Mouse (Mus musculus) kidney, postnatal 0 days (tissue): Measurements from ENCODE around the gene Fgfr2. TPM values are rescaled to one million over a fixed set of nuclear protein-coding genes. Genes with fewer than 3 reads are reported as not detected.

Experiments
- ATAC-seq: fragments of 200-750 bp; cut with Nextera tagmentation; replicated peaks from 2 replicates; pipeline ENCODE4 v1.8.0; 2017; ENCODE audit warnings: low read depth, moderate number of reproducible peaks, moderate TSS enrichment, moderate library complexity; ENCODE audit not compliant: low FRiP score
- DNase-seq: peaks from one replicate; pipeline ENCODE4 v3.0.0-alpha.2; 2016; ENCODE audit warnings: low spot score
- H3K27ac ChIP-seq: fragments of 300-500 bp; sonication (generic); 2 replicates; pipeline ENCODE4 v1.5.1; 2014; ENCODE audit warnings: mild to moderate bottlenecking
- H3K27me3 ChIP-seq: fragments of 300-500 bp; sonication (generic); 2 replicates; pipeline ENCODE4 v1.6.1; 2014; ENCODE audit warnings: low read length, mixed read lengths; ENCODE audit not compliant: insufficient read depth
- H3K36me3 ChIP-seq: fragments of 300-500 bp; sonication (generic); 2 replicates; pipeline ENCODE4 v1.6.1; 2014; ENCODE audit warnings: low read length, mixed read lengths; ENCODE audit not compliant: insufficient read depth
- H3K4me1 ChIP-seq: fragments of 300-500 bp; sonication (generic); replicated peaks from 2 replicates; pipeline ENCODE4 v1.6.1; 2014; ENCODE audit warnings: antibody characterized with exemption, low read length, mixed read lengths; ENCODE audit not compliant: insufficient read depth
- H3K4me2 ChIP-seq: fragments of 300-500 bp; sonication (generic); 2 replicates; pipeline ENCODE4 v1.6.1; 2014; ENCODE audit warnings: mild to moderate bottlenecking, low read length, moderate library complexity, mixed read lengths
- H3K4me3 ChIP-seq: fragments of 300-500 bp; sonication (generic); replicated peaks from 2 replicates; pipeline ENCODE4 v1.5.1; 2014; ENCODE audit warnings: low read depth, low read length
- H3K9ac ChIP-seq: fragments of 300-500 bp; sonication (generic); 2 replicates; pipeline ENCODE4 v1.6.1; 2014; ENCODE audit warnings: low read depth, low read length
- H3K9me3 ChIP-seq: fragments of 300-500 bp; sonication (generic); replicated peaks from 2 replicates; pipeline ENCODE4 v1.6.1; 2016; ENCODE audit warnings: low read length, inconsistent platforms, mixed read lengths
- CTCF ChIP-seq: IDR thresholded peaks from 2 replicates; pipeline ENCODE4 v1.5.1; 2016; ENCODE audit warnings: antibody characterized with exemption, low read depth, mild to moderate bottlenecking, moderate library complexity
- WGBS: fragments of 180-500 bp; shearing (Covaris S2); extraction: QIAGEN DNeasy Blood & Tissue Kit; methylation state at CpG from one replicate; pipeline ENCODE4 v1.1.7; 2014; 5-methylcytosine and 5-hydroxymethylcytosine counted together
- polyA plus RNA-seq: library from polyadenylated mRNA; unstranded; fragments of >200 nt; fragmentation: Nextera tagmentation; extraction: Ambion mirVana; gene quantifications from 2 replicates; pipeline ENCODE4 v1.2.1, GENCODE M21; 2015

Gene Fgfr2
- polyA plus RNA-seq, 1 experiment from 2014 or later, result 79.8 TPM

DNA sequence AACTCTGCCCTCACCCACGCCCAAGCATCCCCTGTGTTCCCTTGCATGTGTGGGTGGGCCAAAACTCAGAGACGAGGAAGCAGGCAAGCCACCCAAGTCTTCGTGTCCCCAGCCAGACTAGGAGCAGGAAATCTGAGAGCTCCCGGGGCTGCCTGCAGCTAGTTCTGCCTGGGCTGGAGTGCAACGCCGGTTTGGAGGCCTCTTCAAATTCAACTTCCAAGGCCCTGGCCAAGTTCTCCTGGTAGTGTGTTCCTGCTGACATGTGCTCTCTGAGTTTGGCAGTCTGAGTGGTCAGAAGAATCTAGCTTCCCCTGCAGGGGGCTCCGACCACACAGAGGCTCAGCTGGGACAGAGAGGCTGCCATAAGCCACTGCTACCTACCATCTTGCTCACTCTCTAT is 2948.6 kb downstream of the Fgfr2 start:
- 0 out of 2 replicates have a peak, but pooled peaks cover 4% of the 10 kb centered on the region for H3K4me1 ChIP-seq
- H3K9ac ChIP-seq, result no peak overlapping the region
- no peak for ATAC-seq
- WGBS, result 44% methylated on average over 7 of the region's 7 CpGs
- H3K4me2 ChIP-seq, result no peak overlapping the region
- H3K9me3 ChIP-seq, result no peaks in the 10 kb centered on the region
- peaks cover 39% of the 10 kb centered on the region for H3K36me3 ChIP-seq
- H3K27ac ChIP-seq, result peak overlapping the region; percentile 50; the same call in 1 of the 2 replicates
- no peak overlapping the region for H3K4me3 ChIP-seq
- H3K27me3 ChIP-seq, result no peaks in the 10 kb centered on the region
- peak; percentile 25; the same call in 1 of the 2 replicates for TF ChIP-seq CTCF
- no peak for DNase-seq

DNA sequence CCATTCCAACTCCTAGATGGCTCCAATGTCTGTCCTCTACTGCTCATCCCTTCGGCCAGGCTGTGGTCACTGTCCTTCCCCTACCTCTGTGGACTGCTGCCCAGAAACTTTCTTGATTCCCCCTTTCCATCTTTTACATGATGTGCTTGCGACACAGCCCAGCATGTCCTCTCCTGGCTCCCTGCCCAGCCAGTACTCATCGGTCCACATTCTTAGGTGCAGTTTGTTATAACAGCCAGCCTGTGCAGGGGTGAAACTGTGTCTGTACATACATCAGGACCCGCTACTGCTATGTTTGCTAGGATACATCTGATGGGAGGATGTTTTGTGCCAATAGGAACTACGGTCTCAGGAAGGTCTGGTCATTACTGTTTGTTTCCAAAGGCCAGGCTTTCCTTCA is 2949.2 kb downstream of the Fgfr2 start:
- no peak overlapping the region for H3K27ac ChIP-seq
- DNase-seq (no peak), ATAC-seq (no peak)
- H3K4me1 ChIP-seq, result 0 out of 2 replicates have a peak, but pooled peaks cover 4% of the 10 kb centered on the region
- H3K4me2 ChIP-seq, result no peak overlapping the region
- 75% methylated on average over 5 of the region's 5 CpGs for whole genome bisulfite sequencing
- H3K4me3 ChIP-seq, result no peak overlapping the region
- H3K36me3 ChIP-seq, result peaks cover 45% of the 10 kb centered on the region
- H3K9me3 ChIP-seq, result no peaks in the 10 kb centered on the region
- no peak overlapping the region for H3K9ac ChIP-seq
- TF ChIP-seq CTCF, result no peak
- no peaks in the 10 kb centered on the region for H3K27me3 ChIP-seq

DNA sequence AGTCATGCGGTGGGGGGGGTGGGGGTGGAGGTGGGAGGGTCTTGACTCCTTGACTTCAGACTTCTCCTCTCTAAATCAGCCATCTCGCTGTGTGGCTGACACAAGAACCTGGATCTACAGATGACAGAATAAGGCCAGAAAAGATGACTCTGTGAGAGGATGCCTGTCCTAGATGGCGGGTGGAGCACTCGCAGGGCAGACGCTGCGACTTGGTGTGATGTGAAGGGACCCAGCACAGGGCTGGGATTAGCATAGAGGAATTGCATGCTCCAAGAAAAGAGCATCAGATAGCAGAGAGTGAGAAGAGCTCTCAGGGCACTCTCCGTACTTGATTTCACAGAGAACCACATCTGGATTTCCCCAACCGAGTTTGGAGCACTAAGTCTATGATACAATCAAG is 2953.0 kb downstream of the Fgfr2 start:
- H3K4me1 ChIP-seq, result 0 out of 2 replicates have a peak, but pooled peaks cover 5% of the 10 kb centered on the region
- H3K9me3 ChIP-seq, result no peaks in the 10 kb centered on the region
- no peak overlapping the region for H3K27ac ChIP-seq
- no peak for ATAC-seq
- no peaks in the 10 kb centered on the region for H3K27me3 ChIP-seq
- no peak overlapping the region for H3K9ac ChIP-seq
- 44% methylated on average over 8 of the region's 8 CpGs for WGBS
- DNase-seq, result no peak
- H3K4me2 ChIP-seq, result no peak overlapping the region
- TF ChIP-seq CTCF, result no peak
- H3K4me3 ChIP-seq, result no peak overlapping the region
- peaks cover 37% of the 10 kb centered on the region for H3K36me3 ChIP-seq

DNA sequence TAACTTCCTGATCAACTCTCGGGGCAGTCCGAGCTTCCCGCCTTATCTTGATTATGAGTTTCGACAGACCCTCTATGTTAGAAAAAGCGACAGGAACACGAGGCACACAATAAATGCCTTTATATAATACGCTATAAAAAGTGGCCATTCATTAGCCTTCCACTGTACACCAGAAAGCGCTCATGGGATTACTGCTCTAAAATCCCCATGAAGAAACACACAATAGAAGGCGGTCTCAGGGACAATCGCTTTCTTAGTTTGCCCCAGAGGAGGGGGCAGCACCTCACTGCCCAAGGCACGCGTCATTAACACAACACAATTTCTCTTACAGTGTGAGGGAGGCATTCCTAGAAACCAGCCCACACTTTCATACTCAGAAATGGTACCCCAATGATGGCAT is 2954.9 kb downstream of the Fgfr2 start:
- no peak for DNase-seq
- no peak overlapping the region for H3K27ac ChIP-seq
- no peak overlapping the region for H3K9ac ChIP-seq
- H3K4me1 ChIP-seq, result 0 out of 2 replicates have a peak, but pooled peaks cover 9% of the 10 kb centered on the region
- H3K36me3 ChIP-seq, result peaks cover 32% of the 10 kb centered on the region
- no peak overlapping the region for H3K4me3 ChIP-seq
- 64% methylated on average over 12 of the region's 12 CpGs for WGBS
- ATAC-seq, result no peak
- no peak overlapping the region for H3K4me2 ChIP-seq
- TF ChIP-seq CTCF, result no peak
- H3K27me3 ChIP-seq, result no peaks in the 10 kb centered on the region
- H3K9me3 ChIP-seq, result no peaks in the 10 kb centered on the region

DNA sequence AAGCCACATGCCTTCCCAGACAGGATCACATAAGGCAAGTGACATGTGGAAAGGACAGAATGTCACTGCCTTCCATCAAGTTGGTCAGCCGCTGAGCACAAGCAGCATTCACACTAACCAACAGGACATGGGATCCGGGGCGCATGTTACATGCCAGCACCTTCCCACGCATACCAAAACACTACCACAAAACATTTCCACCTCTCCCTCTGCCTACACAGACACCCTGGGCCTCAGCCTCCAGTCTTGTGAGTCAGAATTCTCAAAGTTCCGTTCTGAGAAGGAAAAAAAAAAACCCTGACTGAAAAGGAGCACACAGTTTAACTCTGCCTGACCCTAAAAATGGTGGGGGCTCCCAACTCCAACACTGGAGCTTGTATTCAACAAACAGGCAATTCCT is 2955.9 kb downstream of the Fgfr2 start:
- Histone ChIP-seq H3K4me2 (no peak overlapping the region), H3K9ac (no peak overlapping the region), H3K27me3 (no peaks in the 10 kb centered on the region), H3K4me3 (no peak overlapping the region), H3K27ac (peak overlapping the region; percentile 54), H3K4me1 (0 out of 2 replicates have a peak, but pooled peaks cover 6% of the 10 kb centered on the region), H3K36me3 (peaks cover 28% of the 10 kb centered on the region), H3K9me3 (no peaks in the 10 kb centered on the region)
- TF ChIP-seq CTCF, result no peak
- 75% methylated on average over 5 of the region's 5 CpGs for WGBS
- ATAC-seq (no peak), DNase-seq (no peak)

DNA sequence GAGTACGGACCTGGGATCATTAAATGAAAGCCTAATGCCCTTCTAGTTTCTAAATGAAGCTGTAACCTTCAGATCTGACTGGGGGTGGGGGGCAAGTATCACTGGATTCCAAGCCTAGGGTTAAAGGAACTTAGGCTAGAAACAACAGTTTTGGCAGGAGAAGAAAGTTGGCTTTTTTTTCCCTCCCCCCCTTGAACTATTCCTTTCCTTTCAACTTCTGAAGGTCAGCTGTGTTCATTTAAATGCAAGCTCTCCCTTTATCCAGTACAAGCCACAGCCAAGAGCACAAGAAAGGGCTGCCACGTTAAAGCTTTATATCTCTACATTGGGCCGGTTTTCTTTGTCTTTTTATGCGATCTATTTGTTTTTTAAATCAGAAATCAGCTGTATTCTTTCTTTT is 2957.0 kb downstream of the Fgfr2 start:
- no peak for TF ChIP-seq CTCF
- Histone ChIP-seq H3K27me3 (no peaks in the 10 kb centered on the region), H3K4me1 (0 out of 2 replicates have a peak, but pooled peaks cover 6% of the 10 kb centered on the region), H3K4me2 (no peak overlapping the region), H3K9me3 (no peaks in the 10 kb centered on the region), H3K9ac (no peak overlapping the region), H3K36me3 (peaks cover 17% of the 10 kb centered on the region), H3K4me3 (no peak overlapping the region), H3K27ac (no peak overlapping the region)
- ATAC-seq (no peak), DNase-seq (peak; percentile 55)
- 63% methylated on average over 4 of the region's 4 CpGs for WGBS

DNA sequence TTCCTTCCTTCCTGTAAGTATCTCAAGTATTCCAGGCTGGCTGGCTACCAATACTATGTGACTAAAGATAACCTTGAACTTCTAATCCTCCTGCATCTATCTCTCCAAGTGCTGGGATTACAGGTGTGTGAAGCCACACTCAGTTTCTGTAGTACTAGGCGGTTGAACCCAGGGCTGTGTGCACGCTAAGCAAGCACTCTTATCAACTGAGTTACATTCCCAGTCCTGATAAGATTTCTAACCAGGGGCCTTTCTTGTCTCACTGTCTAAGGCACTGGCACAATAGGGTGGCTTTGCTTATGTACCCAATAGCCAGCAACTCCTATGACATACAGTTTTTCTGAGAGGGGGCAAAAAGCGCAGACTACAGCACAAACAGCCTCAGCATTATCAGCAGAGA is 2957.7 kb downstream of the Fgfr2 start:
- Histone ChIP-seq H3K9ac (no peak overlapping the region), H3K27ac (0 out of 2 replicates have a peak overlapping the region, but pooled peaks have one; percentile 15), H3K4me1 (0 out of 2 replicates have a peak, but pooled peaks cover 6% of the 10 kb centered on the region), H3K27me3 (no peaks in the 10 kb centered on the region), H3K9me3 (no peaks in the 10 kb centered on the region), H3K4me2 (no peak overlapping the region), H3K36me3 (peaks cover 17% of the 10 kb centered on the region), H3K4me3 (no peak overlapping the region)
- WGBS, result 74% methylated on average over 3 of the region's 3 CpGs
- ATAC-seq (no peak), DNase-seq (no peak)
- no peak for TF ChIP-seq CTCF
